Mouse (Mus musculus): ENCODE results near the gene Lilra6.
"Not testable (repeated sequence)": the region's sequence is repeated elsewhere in the genome, so short reads cannot be mapped to it uniquely, and the experiment has no call there.

Gene Lilra6

DNA sequence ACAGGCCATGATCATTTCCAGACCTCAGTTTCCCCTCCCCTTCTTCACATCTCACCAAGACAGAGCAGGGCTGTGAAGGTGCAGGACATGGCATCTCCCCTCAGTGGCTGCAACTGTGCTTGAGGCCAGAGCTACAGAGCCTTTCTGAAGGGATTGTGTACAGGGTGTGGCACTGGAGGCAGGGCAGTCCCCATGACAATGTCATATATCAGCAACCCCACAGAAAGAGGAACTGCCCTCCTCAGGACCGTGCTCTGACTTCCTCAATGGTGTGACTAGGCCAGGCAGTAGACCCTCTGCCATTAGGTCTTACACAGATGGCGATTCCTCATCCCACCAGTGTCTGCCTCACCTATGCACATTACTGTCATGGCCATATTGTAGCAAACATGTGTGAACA, at the start of gene Lilra6:
TSS of gene Lilra6 (minus strand) at position 117 of the 400 bp plus-strand sequence.
- not testable (repeated sequence) for DNase-seq

DNA sequence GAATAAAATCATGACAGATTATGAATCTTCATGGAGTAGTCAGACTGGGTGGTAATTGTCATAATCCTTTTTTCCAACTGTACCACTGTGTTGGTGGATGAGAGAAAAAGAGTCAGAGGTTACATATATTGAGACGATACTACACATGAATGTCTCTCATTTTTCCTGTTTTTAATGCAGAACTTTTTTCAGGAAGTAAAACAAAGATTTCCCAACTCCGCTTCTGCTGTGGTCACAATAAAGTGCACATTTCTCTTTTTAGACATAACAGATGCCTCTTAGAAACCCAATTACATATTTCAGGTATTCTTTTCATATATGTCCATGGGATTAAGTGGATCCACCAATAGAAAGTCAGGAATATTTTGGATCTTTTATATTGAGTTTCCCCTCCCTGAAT, 46.7 kb upstream of the Lilra6 start:
- DNase-seq: no peak

DNA sequence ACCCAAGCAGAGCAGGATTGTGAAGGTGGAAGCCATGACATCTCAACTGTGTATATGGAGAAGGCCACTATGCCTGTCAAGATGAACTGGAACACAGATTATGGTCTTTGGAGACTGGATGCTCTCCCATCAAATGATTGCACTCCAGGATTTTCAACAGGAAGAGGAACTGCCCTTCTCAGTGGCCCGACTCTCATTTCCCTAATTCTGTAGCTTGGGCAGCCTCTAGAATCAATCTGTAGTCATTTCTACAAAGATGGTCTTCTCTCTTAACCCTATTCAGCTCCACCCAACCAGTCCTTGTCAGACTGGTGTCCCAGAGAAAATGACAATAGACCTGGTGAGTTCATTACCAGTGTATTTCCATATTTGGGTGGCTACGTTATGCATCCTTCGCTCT, 42.1 kb upstream of the Lilra6 start:
- DNase-seq: no peak

DNA sequence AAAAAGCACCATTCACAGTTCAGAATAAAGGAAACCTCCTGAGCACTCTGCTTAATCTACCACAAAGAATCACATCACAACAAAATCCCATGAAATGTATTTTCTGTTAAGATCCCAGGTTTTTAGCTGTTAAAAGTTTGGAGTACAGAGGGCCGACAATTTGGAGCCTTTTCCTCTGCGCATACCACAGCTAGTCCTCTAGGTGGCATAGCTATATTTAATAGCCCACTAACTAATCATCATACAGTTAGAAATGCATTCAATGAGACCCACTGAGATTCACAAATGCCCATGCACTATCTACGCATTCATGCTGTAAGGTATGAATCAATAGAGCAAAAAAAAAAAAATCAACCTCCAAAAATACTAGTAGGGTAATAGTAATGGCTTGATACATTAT, 33.9 kb upstream of the Lilra6 start:
- no peak for DNase-seq

DNA sequence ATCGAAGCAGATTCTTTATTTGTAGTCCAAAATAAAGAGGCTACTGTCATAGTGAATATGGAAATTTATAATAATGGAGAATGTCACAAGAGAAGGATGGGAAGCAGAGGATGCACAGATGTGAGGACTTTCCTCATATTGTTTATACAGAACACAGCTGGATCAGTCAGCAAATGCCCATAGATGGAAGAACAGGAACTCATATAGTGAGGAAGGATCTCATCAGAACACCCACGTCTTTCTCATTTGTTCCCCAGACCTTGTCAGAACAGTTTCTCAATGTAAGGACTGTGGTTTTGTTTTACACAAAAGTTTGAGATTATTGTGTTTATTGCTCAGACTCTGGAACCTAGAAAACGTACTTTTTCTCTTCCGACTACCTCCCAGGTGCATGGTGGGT, 32.9 kb upstream of the Lilra6 start:
- DNase-seq: no peak

DNA sequence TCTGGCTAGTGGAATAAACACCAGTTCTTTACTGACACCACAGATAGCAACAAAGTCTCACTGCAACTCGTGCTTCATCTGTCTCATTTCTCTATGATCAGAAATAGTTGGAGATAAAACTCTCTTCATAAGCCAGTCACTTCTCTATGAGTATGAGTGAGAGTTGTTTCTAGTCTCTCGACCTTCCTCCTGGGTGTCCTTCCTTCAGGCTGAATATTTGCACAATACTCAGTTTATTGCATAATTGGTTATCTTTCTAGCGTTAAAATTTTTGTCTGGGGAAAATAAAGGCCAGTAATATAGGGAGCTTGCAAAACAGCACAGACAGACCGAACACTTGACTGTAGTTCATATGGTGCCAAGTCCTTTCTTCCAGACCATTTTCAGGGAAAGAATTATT, 30.8 kb upstream of the Lilra6 start:
- no peak for DNase-seq

DNA sequence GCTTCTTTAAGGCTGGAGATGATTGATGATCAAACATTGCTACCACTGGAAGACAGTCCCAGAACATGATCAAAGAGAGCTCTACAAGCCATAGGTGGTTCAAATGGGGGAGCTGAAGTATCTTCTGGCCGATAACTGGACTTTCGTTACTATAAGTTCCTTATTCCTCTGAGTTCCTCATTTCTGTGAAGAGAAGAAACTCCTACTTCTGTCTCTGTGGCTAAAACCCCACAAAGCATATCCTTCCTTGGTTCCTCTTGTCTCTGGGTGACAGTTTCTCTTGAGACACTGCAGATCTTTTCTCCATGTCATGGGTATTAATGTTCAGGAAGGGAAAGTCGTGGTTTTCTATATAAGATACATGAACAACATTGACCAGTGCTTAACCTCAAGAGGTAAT, 25.6 kb upstream of the Lilra6 start:
- no peak for DNase-seq

DNA sequence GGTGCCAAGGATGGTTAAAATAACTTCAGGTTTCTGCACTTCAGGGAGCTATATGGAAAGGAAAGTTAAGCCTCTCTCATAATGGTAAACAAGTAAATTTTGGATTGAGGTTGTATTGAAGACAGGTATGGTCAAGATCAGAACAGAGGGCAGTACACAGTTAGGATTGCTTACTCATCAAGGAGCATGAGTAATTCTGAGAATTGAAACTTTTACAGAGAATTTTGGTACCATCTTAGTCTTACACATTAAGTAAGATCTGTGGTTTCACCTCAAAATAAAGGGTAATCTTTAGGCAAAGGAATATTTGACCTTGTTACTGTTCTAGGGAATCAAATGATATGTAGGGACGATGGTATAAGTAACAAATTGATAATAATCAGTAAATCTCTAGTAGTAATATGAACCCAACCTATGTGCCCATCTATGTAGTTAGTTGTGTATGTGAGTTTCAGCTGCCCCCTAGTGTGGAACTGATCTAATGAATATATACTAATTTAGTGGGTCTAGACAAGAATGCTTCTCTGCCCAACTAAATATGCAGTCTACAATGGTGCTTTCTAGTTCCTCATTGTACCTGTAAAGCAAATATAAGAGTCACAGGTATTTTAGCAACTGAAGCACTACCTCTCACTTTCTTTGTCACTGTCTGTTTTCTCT, 24.7 kb upstream of the Lilra6 start:
- no peak for DNase-seq

DNA sequence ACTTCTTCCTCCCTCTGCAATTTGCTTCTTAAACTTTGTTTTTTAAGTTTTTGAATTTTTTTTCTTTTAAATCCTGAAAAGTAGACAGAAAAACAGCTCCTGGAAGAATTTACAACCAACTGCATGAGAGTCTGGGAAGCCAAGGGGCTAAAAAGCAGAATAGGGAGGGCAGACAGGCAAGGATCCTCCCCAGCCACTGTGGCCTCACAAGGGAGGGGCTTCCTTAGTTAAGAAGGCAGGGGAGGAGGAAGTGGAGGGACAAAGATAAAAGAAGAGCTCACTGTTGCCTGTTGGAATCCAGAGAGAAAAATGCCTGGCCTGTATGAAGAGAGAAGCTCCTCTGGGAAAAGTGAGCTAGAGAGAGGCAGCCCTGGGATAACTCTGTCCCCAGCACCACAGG, 20.2 kb upstream of the Lilra6 start:
- DNase-seq: not testable (repeated sequence)

DNA sequence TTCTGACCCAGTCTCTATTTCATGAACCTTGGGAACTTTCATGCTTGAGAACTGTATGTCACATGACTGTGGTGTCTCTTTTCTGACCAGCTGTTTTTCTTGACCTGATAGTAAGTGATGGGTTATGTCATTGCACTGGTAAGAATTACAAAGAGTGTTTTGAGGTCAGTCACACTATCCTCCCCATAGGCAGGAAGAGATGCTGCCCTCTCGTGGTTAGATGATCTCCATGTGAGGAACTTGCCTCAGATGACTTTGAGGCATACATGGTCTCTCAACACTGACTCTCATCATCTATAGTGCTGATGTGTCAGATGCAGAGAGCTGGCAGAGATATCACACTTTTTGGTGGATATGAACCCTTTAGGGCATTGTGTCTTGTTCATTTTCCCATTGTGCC, 11.6 kb downstream of the Lilra6 start:
- no peak for DNase-seq

DNA sequence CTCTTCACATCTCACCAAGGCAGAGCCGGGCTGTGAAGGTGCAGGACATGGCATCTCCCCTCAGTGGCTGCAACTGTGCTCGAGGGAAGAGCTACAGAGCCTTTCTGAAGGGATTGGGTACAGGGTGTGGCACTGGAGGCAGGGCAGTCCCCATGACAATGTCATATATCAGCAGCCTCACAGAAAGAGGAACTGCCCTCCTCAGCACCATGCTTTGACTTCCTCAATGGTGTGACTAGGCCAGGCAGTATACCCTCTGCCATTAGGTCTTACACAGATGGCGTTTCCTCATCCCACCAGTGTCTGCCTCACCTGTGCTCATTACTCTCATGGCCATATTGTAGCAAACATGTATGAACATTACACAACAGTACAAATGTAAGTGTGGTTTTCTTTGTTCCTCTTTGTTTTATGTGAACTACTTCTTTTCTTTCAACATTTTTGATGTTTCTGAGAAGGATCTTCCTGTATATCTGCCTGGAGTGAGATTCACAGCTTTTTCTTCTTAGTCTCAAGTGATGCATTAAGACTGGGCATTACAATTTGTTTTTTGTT, 17.2 kb downstream of the Lilra6 start, which contains the start of gene Gm14548:
TSS of gene Gm14548 (minus strand) at position 85 of the 555 bp plus-strand sequence.
- DNase-seq: not testable (repeated sequence)

DNA sequence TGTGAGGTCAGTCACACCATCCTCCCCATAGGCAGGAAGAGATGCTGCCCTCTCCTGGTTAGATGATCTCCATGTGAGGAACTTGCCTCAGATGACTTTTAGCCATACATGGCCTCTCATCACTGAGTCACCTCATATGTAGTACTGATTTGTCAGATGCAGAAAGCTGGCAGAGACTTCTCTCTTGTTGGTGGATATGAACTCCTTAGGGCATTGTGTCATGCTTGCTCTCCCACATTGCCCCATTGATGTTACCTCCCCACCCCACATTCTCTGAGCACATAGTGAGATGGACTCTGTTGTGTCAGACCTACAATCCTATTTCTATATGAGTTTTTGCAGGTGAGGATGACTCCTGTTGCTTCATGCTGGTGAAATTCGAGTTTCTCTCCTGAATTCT, 40.3 kb downstream of the Lilra6 start:
- not testable (repeated sequence) for DNase-seq
